Mouse (Mus musculus) hindbrain, embryonic 11.5 days (tissue): Measurements from ENCODE around the gene Ganc. TPM values are rescaled to one million over a fixed set of nuclear protein-coding genes. Genes with fewer than 3 reads are reported as not detected.

Experiments used
- ATAC-seq: fragments of 200-750 bp; cut with Nextera tagmentation; 2 replicates; pipeline ENCODE4 v1.8.0; 2017; ENCODE audit warnings: mild to moderate bottlenecking, moderate TSS enrichment, moderate library complexity; ENCODE audit not compliant: low FRiP score
- DNase-seq: peaks from one replicate; pipeline ENCODE4 v3.0.0-alpha.2; 2015; ENCODE audit warnings: low spot score
- H3K27ac ChIP-seq: fragments of 300-500 bp; sonication (generic); 2 replicates; pipeline ENCODE4 v1.5.1; 2014; ENCODE audit warnings: mild to moderate bottlenecking, low read depth, low read length
- H3K27me3 ChIP-seq: fragments of 300-500 bp; sonication (generic); 2 replicates; pipeline ENCODE4 v1.6.1; 2014; ENCODE audit warnings: mild to moderate bottlenecking, low read length, moderate library complexity, mixed read lengths; ENCODE audit not compliant: control insufficient read depth, insufficient read depth
- H3K36me3 ChIP-seq: fragments of 300-500 bp; sonication (generic); 2 replicates; pipeline ENCODE4 v1.6.1; 2014; ENCODE audit warnings: mild to moderate bottlenecking, low read length, moderate library complexity, mixed read lengths; ENCODE audit not compliant: control insufficient read depth, insufficient read depth
- H3K4me1 ChIP-seq: fragments of 300-500 bp; sonication (generic); replicated peaks from 2 replicates; pipeline ENCODE4 v1.6.1; 2014; ENCODE audit warnings: low read length, mixed read lengths; ENCODE audit not compliant: control insufficient read depth, insufficient read depth
- H3K4me2 ChIP-seq: fragments of 300-500 bp; sonication (generic); replicated peaks from 2 replicates; pipeline ENCODE4 v1.6.1; 2014; ENCODE audit warnings: mild to moderate bottlenecking, low read depth, low read length
- H3K4me3 ChIP-seq: fragments of 300-500 bp; sonication (generic); 2 replicates; pipeline ENCODE4 v1.5.1; 2014; ENCODE audit warnings: low read depth, low read length
- H3K9ac ChIP-seq: fragments of 300-500 bp; sonication (generic); 2 replicates; pipeline ENCODE4 v1.6.1; 2014; ENCODE audit warnings: low read depth, low read length
- H3K9me3 ChIP-seq: fragments of 300-500 bp; sonication (generic); 2 replicates; pipeline ENCODE4 v1.6.1; 2016; ENCODE audit warnings: low read length; ENCODE audit not compliant: control insufficient read depth
- WGBS: fragments of 180-500 bp; shearing (Covaris S2); extraction: QIAGEN DNeasy Blood & Tissue Kit; methylation state at CpG from one replicate; pipeline ENCODE4 v1.1.7; 2014; 5-methylcytosine and 5-hydroxymethylcytosine counted together
- polyA plus RNA-seq: library from polyadenylated mRNA; unstranded; fragments of >200 nt; fragmentation: Nextera tagmentation; extraction: Ambion mirVana; gene quantifications from 2 replicates; pipeline ENCODE4 v1.2.1, GENCODE M21; 2014

Ganc gene
- polyA plus RNA-seq, 1 experiment from 2014 or later: 9.2 TPM

DNA sequence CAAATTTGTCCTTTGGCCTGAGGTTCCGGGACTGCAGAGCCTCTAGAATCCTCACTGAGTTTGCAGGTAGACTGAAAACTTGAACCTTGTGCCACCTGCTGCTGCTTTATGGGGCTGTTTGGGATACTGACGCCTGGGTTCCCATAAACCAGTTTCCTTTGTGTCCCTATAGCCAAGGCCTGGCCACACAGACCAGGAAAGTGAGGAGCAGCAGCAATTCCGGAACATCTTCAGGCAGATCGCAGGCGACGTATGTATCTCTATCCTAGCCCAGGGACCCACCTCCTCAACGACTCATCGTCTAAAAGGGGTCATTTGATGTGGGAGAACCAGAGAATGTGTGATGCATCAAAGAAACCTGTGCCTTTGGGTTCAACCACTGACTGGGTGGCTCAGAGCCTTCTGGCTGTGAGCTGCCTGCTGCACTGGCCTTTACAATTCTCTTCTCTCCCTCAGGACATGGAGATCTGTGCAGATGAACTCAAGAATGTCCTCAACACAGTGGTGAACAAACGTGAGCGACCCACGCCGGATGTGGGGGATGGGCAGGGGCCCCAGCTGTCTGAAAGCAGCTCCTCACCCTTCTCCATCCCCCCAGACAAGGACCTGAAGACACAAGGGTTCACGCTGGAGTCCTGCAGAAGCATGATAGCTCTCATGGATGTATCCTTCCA is 98.4 kb downstream of the Ganc start:
- H3K27me3 ChIP-seq: no peaks in the 10 kb centered on the region
- peaks cover 4% of the 10 kb centered on the region; the same call in 1 of the 2 replicates for H3K36me3 ChIP-seq
- H3K9me3 ChIP-seq: no peaks in the 10 kb centered on the region
- H3K4me3 ChIP-seq: no peak overlapping the region
- 71% methylated on average over 13 of the region's 13 CpGs for WGBS
- DNase-seq: peak; percentile 4
- no peak for ATAC-seq
- no peak overlapping the region for H3K9ac ChIP-seq
- H3K4me1 ChIP-seq: no peaks in the 10 kb centered on the region
- no peak overlapping the region for H3K27ac ChIP-seq
- H3K4me2 ChIP-seq: no peak overlapping the region

DNA sequence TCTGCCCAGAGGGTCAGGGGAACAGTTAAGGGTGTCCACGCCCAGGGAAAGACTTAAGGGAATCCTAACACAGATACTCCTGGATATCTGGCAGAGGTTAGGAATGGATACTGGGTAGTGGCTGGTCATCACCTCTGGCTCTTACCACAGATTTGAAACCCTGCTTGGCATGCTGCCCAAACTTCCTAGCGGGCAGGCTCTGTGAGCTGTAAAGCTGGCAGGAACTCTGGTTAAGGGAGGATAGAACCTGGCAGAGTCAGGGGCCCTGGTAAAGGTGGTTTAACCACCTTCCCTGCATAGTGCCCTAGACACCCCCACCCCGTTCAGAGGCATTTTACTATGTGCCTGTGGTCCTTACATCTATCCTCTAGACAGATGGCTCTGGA is 98.9 kb downstream of the Ganc start:
- no peaks in the 10 kb centered on the region for H3K27me3 ChIP-seq
- whole genome bisulfite sequencing: 91% methylated on average over 3 of the region's 3 CpGs

DNA sequence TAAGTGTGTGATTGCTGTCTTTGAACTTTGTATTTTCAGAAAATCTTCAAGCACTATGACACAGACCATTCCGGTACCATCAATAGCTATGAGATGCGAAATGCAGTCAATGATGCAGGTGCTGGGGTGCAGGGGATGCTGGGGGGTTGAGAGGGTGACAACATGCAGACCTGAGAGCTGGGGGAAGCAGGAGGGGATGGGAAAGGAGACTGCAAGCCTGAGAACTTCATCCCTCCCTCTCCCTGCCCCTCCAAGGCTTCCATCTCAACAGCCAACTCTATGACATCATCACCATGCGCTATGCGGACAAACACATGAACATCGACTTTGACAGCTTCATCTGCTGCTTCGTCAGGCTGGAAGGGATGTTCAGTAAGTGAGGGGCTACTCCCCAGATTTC is 99.4 kb downstream of the Ganc start:
- Histone ChIP-seq H3K4me2 (no peak overlapping the region), H3K9ac (no peak overlapping the region), H3K27me3 (no peaks in the 10 kb centered on the region), H3K36me3 (peaks cover 4% of the 10 kb centered on the region; the same call in 1 of the 2 replicates), H3K27ac (no peak overlapping the region), H3K4me1 (no peaks in the 10 kb centered on the region), H3K9me3 (no peaks in the 10 kb centered on the region), H3K4me3 (no peak overlapping the region)
- DNase-seq (no peak), ATAC-seq (no peak)
- WGBS: 86% methylated on average over 6 of the region's 6 CpGs

More for the DNA sequence above, 98.9 kb downstream of the Ganc start:
- Histone ChIP-seq H3K4me3 (no peak overlapping the region), H3K27ac (no peak overlapping the region), H3K9ac (no peak overlapping the region), H3K9me3 (no peaks in the 10 kb centered on the region), H3K4me2 (no peak overlapping the region), H3K36me3 (peaks cover 4% of the 10 kb centered on the region; the same call in 1 of the 2 replicates), H3K4me1 (no peaks in the 10 kb centered on the region)
- ATAC-seq (no peak), DNase-seq (no peak)

DNA sequence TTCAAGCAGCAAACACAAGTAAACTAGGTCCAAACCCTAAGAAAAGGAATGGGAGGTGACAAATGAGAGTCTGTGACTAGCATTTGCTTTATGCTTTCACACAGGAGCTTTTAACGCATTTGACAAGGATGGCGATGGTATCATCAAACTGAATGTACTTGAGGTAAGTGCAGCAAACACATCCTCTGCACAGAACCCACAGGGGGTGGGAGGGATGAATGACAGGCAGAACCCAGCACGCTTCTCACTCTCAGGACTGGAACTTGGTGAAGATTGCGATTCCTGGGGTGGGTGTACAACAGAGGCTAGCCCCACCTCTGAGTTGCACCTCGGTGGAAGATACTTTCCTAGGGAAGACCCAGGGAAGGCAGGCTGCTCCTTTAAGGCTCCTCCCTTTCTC is 100.3 kb downstream of the Ganc start:
- no peak overlapping the region for H3K9ac ChIP-seq
- no peaks in the 10 kb centered on the region for H3K27me3 ChIP-seq
- H3K27ac ChIP-seq: no peak overlapping the region
- DNase-seq (no peak), ATAC-seq (no peak)
- H3K4me3 ChIP-seq: no peak overlapping the region
- no peak overlapping the region for H3K4me2 ChIP-seq
- H3K36me3 ChIP-seq: peaks cover 4% of the 10 kb centered on the region; the same call in 1 of the 2 replicates
- H3K4me1 ChIP-seq: no peaks in the 10 kb centered on the region
- 87% methylated on average over 5 of the region's 5 CpGs for WGBS
- H3K9me3 ChIP-seq: no peaks in the 10 kb centered on the region

Other genes starting within 250 kb of the Ganc start
- 13.6 and 18.3 TPM in 2 replicates for gene Ehd4, start 249.3 kb upstream of the Ganc start, polyA plus RNA-seq
- gene Pla2g4e, start 158.6 kb upstream of the Ganc start, polyA plus RNA-seq: 0.11 and 0.31 TPM in 2 replicates
- gene Pla2g4d, start 114.7 kb upstream of the Ganc start, polyA plus RNA-seq: 0.09 TPM in 1 of 2 replicates, not detected in the other
- gene Pla2g4f, start 89.7 kb upstream of the Ganc start, polyA plus RNA-seq: not detected in 2 replicates
- gene Vps39, start 50.8 kb upstream of the Ganc start, polyA plus RNA-seq: 35.4 and 39.1 TPM in 2 replicates
- 11.9 and 17.0 TPM in 2 replicates for gene Tmem87a, start 217 bp downstream of the Ganc start, polyA plus RNA-seq
- 1.6 and 1.7 TPM in 2 replicates for gene Capn3, start 52.1 kb downstream of the Ganc start, polyA plus RNA-seq
- gene Zfp106, start 159.9 kb downstream of the Ganc start, polyA plus RNA-seq: 59.8 and 72.6 TPM in 2 replicates
- gene Snap23, start 163.8 kb downstream of the Ganc start, polyA plus RNA-seq: 47.3 and 55.3 TPM in 2 replicates
- 36.0 and 40.6 TPM in 2 replicates for gene Haus2, start 205.5 kb downstream of the Ganc start, polyA plus RNA-seq
- 34.0 and 39.3 TPM in 2 replicates for gene Lrrc57, start 205.6 kb downstream of the Ganc start, polyA plus RNA-seq
- 3.5 and 6.4 TPM in 2 replicates for gene Stard9, start 225.2 kb downstream of the Ganc start, polyA plus RNA-seq